Mouse (Mus musculus): ENCODE data around the gene Esp1. TPM values are rescaled to one million over a fixed set of nuclear protein-coding genes. Genes with fewer than 3 reads are reported as not detected.

Gene Esp1
- total RNA-seq (2023): not detected in 4 replicates

DNA sequence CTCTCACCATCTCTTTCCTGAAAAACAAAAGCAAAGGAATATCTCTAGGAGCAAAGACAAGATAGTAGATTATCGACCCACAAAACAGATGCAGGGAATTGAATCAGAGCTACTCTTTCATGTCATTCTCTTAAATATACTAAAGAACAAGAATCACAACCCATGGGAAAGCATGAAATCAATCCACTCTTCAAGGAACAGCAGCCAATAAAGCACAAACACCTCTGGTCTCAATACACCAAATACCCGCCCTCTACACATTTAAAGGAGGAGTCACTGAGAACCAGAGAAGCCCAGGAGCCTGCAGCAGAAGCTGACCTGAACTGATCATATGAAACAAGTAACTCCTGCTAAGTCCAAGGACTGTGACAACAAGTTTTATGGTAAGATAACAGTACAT, at the start of gene Esp1:
Esp1 (plus strand) TSS at position 301 of the 400 bp plus-strand sequence.

Other genes starting within 250 kb of the Esp1 start
- gene Esp8, start 207.1 kb upstream of the Esp1 start, total RNA-seq (2023): not detected in 4 replicates
- gene Esp6, start 165.6 kb upstream of the Esp1 start, total RNA-seq (2023): not detected in 4 replicates
- gene Esp4, start 128.5 kb upstream of the Esp1 start, total RNA-seq (2023): not detected in 4 replicates
- not detected in 4 replicates for gene Esp3, start 95.0 kb upstream of the Esp1 start, total RNA-seq (2023)
- not detected in 4 replicates for gene Crisp2, start 79.9 kb downstream of the Esp1 start, total RNA-seq (2023)
- gene Rhag, start 84.0 kb downstream of the Esp1 start, total RNA-seq (2023): not detected in 4 replicates
- gene 9130008F23Rik, start 153.4 kb downstream of the Esp1 start, total RNA-seq (2023): not detected in 4 replicates
- not detected in 4 replicates for gene Glyatl3, start 187.2 kb downstream of the Esp1 start, total RNA-seq (2023)
- gene Mut, start 207.6 kb downstream of the Esp1 start, total RNA-seq (2023): 6.8 to 12.1 TPM (median 11.1 TPM) in 4 replicates
- gene Cenpq, start 207.9 kb downstream of the Esp1 start, total RNA-seq (2023): 45.3 to 54.0 TPM (median 50.6 TPM) in 4 replicates

All from B cell, adult 62 days (primary cell).